Mouse (Mus musculus) ES-Bruce4 (cell line): Measurements from ENCODE around the gene Eva1c. TPM values are rescaled to one million over a fixed set of nuclear protein-coding genes. Genes with fewer than 3 reads are reported as not detected.

Experiments used
- H3K27ac ChIP-seq: 2 replicates; pipeline ENCODE4 v1.5.1; 2012; ENCODE audit warnings: low read length, inconsistent platforms; ENCODE audit not compliant: insufficient read depth
- H3K27me3 ChIP-seq: 2 replicates; pipeline ENCODE4 v1.6.1; 2012; ENCODE audit warnings: mild to moderate bottlenecking, low read length, inconsistent platforms; ENCODE audit not compliant: control insufficient read depth, poor library complexity, insufficient read depth, severe bottlenecking
- H3K36me3 ChIP-seq: 2 replicates; pipeline ENCODE4 v1.6.1; 2012; ENCODE audit warnings: inconsistent platforms, mild to moderate bottlenecking, low read length, moderate library complexity; ENCODE audit not compliant: control insufficient read depth, poor library complexity, insufficient read depth, severe bottlenecking
- H3K4me1 ChIP-seq: one replicate; pipeline ENCODE4 v1.8.1; 2011; ENCODE audit warnings: low read length; ENCODE audit not compliant: control insufficient read depth, insufficient read depth
- H3K4me3 ChIP-seq: 2 replicates; pipeline ENCODE4 v1.5.1; 2011; ENCODE audit warnings: low read depth, mild to moderate bottlenecking, low read length
- H3K9ac ChIP-seq: 2 replicates; pipeline ENCODE4 v1.6.1; 2012; ENCODE audit warnings: low read depth, mild to moderate bottlenecking, inconsistent platforms; ENCODE audit not compliant: poor library complexity, severe bottlenecking
- H3K9me3 ChIP-seq: replicated peaks from 2 replicates; pipeline ENCODE4 v1.6.1; 2012; ENCODE audit warnings: mild to moderate bottlenecking, low read length, inconsistent platforms; ENCODE audit not compliant: control insufficient read depth, poor library complexity, insufficient read depth, severe bottlenecking
- CTCF ChIP-seq: IDR thresholded peaks from one replicate; pipeline ENCODE4 v1.8.1; 2011; ENCODE audit warnings: low read depth, low read length
- EP300 ChIP-seq: IDR thresholded peaks from 2 replicates; pipeline ENCODE4 v1.6.1; 2011; ENCODE audit warnings: low read depth, low read length; ENCODE audit not compliant: insufficient read depth
- POLR2A ChIP-seq: IDR thresholded peaks from one replicate; pipeline ENCODE4 v1.8.1; 2011; ENCODE audit warnings: low read length; ENCODE audit not compliant: insufficient read depth
- polyA plus RNA-seq: library from polyadenylated mRNA; stranded (reverse); fragments of >200 nt; gene quantifications from 2 replicates; pipeline ENCODE4 v1.2.4, GENCODE M21; 2011; ENCODE audit warnings: low read depth; ENCODE audit not compliant: missing spikeins, insufficient read depth, insufficient read length

Gene Eva1c
- polyA plus RNA-seq, 1 experiment, result 4.9 TPM

GRCm38 (mm10) chr16:90907250-90907649 is 80.7 kb downstream of the Eva1c start:
- Histone ChIP-seq H3K4me3 (no peak overlapping the region), H3K27me3 (no peaks in the 10 kb centered on the region), H3K36me3 (no peaks in the 10 kb centered on the region), H3K4me1 (no peaks in the 10 kb centered on the region), H3K9ac (no peak overlapping the region), H3K9me3 (no peaks in the 10 kb centered on the region), H3K27ac (no peak overlapping the region)
- TF ChIP-seq EP300 (no peak), CTCF (no peak), POLR2A (no peak)

- H3K27me3 ChIP-seq, result no peaks in the 10 kb centered on the region
- no peak overlapping the region for H3K9ac ChIP-seq
- H3K9me3 ChIP-seq, result no peaks in the 10 kb centered on the region
- H3K36me3 ChIP-seq, result no peaks in the 10 kb centered on the region
- no peak overlapping the region for H3K27ac ChIP-seq
- TF ChIP-seq EP300, result no peak
- no peak for TF ChIP-seq POLR2A
- TF ChIP-seq CTCF, result no peak
- no peaks in the 10 kb centered on the region for H3K4me1 ChIP-seq
- no peak overlapping the region for H3K4me3 ChIP-seq
Observed at GRCm38 (mm10) chr16:90910855-90911533, 84.5 kb downstream of the Eva1c start.

- Histone ChIP-seq H3K4me3 (no peak overlapping the region), H3K9me3 (no peaks in the 10 kb centered on the region), H3K9ac (no peak overlapping the region), H3K4me1 (no peaks in the 10 kb centered on the region), H3K27ac (no peak overlapping the region), H3K36me3 (no peaks in the 10 kb centered on the region), H3K27me3 (no peaks in the 10 kb centered on the region)
- TF ChIP-seq EP300, result no peak
- no peak for TF ChIP-seq POLR2A
- no peak for TF ChIP-seq CTCF
Observed at GRCm38 (mm10) chr16:90911766-90912165, 85.2 kb downstream of the Eva1c start.

DNA sequence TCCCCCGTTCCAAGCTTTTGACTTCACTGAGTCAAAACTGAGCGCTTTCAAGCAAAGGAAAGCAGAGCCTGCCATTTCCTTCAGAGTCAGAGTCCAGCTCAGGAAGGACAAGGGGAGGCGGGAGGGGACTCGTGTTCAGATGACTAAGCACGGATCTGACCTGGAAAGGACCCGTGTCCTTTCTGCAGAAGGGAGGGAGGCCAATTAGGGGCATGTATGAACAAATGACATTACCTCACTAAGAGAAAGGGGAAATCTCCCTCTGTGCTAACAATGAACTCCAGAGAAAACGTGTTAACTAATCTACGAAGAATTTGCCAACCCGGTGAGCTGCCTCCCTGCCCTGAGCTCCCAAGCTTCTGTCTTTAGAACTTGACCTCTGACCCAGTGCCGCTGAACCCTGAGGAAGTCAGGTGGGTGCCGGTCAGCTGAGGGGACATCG is 89.5 kb downstream of the Eva1c start:
- no peak overlapping the region for H3K4me3 ChIP-seq
- no peaks in the 10 kb centered on the region for H3K27me3 ChIP-seq
- no peak overlapping the region for H3K9ac ChIP-seq
- no peak for TF ChIP-seq EP300
- TF ChIP-seq CTCF, result no peak
- TF ChIP-seq POLR2A, result no peak
- no peaks in the 10 kb centered on the region for H3K4me1 ChIP-seq
- H3K36me3 ChIP-seq, result no peaks in the 10 kb centered on the region
- H3K27ac ChIP-seq, result no peak overlapping the region
- H3K9me3 ChIP-seq, result no peaks in the 10 kb centered on the region; the same call in 1 of the 2 replicates

- no peak for TF ChIP-seq CTCF
- TF ChIP-seq EP300, result no peak
- no peak for TF ChIP-seq POLR2A
- H3K27ac ChIP-seq, result no peak overlapping the region
- H3K36me3 ChIP-seq, result no peaks in the 10 kb centered on the region
- H3K4me3 ChIP-seq, result no peak overlapping the region
- H3K9ac ChIP-seq, result no peak overlapping the region
- no peaks in the 10 kb centered on the region; the same call in 1 of the 2 replicates for H3K9me3 ChIP-seq
- H3K4me1 ChIP-seq, result no peaks in the 10 kb centered on the region
- no peaks in the 10 kb centered on the region for H3K27me3 ChIP-seq
Observed at GRCm38 (mm10) chr16:90917156-90917555, 90.6 kb downstream of the Eva1c start.

- Histone ChIP-seq H3K9me3 (no peaks in the 10 kb centered on the region; the same call in 1 of the 2 replicates), H3K4me1 (no peaks in the 10 kb centered on the region), H3K4me3 (no peak overlapping the region), H3K27ac (no peak overlapping the region), H3K36me3 (no peaks in the 10 kb centered on the region; the same call in 1 of the 2 replicates), H3K27me3 (no peaks in the 10 kb centered on the region), H3K9ac (no peak overlapping the region)
- TF ChIP-seq POLR2A (no peak), EP300 (no peak), CTCF (no peak)
Observed at GRCm38 (mm10) chr16:90921471-90922159, 95.1 kb downstream of the Eva1c start.
